Mouse (Mus musculus) embryo, embryonic 9.5 days (tissue): ENCODE measurements around the gene Hsf5.

Source experiments
- DNase-seq: peaks from one replicate; pipeline ENCODE4 v3.0.0-alpha.2; 2017; ENCODE audit errors: extremely low spot score

The Hsf5 gene

DNA sequence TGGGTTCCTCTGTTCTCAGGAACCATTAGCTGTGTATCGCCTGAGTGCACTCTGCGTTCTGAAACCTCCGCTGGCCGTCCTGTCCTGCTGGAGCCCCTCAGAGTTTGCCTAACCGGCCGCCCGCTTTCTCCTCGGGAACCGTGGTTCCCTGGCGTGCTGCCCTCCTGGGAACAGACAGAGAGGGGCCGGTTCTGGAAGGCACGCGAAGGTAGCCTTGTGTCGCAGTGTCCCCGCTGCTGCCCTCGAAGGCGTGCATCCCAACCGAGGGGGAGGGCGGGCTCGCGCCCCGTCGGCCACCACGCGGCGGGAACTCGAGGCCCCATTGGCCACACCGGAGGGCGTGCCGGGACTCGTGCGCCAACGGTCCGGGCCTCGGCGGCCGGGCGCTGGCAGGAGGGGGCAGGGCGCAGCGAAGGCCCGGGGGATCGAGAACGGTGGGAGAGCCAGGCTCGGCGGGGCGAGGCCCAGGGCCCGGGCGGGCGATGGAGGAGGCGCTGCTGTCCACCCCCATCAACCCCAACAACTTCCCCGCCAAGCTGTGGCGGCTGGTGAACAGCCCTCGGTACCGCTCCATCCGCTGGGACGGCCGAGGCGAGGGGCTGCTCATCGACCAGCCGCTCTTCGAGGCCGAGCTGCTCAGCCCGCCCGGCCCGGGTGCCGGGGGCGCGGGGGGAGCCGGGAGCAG, at the start of gene Hsf5:
TSS of gene Hsf5 (plus strand) at position 375 of the 685 bp plus-strand sequence.
- no peak for DNase-seq

DNA sequence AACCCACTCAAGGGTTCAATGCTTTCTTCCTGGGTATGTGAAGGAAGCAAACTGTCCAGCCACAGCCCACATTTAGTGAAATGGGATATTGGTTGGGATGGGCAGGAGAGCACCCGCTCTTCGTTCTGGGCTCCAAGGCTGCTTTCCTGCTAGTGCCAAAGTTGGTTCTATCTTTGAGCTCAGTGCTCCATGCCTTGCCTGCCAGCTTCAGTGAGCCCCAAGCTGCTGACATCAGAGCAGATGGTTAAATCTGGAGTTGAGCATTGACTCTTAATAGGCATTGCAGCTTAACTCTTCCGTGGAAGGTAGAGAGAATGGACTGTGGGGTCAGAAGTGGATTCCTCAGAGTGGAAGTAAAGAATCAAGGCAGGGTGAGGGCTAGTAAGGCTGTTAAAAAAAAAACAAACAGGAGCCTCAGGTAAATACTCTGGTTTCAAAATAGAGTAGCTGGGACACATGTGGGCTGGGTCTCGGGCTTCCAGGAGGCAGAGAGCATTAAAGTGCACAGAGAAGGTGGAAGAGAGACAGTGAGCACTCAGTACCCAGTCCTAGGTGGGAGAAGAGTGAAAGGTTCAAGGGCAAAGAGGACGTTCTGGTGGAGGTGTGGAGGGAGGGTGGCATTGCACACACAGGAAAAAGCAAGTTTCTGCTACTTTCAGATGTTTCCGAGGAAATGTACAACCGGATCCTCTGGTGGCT, 48.6 kb upstream of the Hsf5 start, which contains the start of gene Sept4:
TSS of gene Sept4 (plus strand) at position 649 of the 699 bp plus-strand sequence.
- DNase-seq, result no peak

DNA sequence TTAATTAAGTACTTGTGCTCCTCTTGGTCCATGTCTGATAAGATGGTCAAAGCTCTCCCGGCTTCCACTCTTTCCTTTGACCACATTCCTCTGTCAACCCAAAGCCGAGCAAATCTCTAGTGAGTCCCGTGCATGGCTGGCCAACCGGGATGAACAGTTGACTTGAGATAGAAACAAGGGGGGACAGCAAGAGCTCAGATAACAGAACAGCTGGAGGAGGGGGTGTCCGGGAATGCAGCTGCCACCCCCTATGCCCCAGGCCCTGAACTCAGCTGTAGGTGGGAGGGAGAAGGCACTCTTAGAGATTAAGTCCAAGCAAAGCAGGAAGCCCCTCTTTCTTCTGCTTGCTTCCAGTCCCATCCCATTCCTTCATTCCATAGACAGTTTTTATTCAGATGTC, 46.2 kb upstream of the Hsf5 start:
- DNase-seq, result no peak

DNA sequence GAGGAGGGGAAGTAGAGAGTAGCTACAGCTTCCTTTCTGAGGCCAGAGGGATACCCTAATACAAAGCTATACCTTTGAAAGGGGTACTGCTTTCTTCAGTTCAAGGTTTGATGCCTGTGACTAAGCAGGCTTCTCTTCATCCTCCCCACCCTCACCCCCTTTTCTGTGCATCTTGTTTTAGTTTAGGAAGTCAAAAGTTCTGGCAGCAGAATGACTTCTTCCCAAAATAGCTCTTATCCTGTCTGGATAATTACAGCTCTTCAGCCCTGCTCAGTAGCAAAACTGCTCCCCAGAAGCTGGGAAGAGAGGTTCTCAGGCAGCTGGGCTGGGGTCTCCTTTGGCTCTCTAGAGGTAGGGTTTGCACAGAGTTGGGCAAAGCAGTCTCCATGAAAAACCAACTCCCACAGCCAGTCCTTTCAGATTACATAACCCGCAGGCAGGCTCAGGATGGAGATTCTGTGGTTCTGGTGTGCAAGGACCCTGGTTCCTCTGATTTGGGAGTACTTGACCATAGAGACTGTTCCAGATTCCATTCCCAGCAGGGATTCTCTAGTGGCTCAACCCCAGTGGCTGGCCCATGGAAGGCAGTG, 45.5 kb upstream of the Hsf5 start:
- DNase-seq, result no peak

DNA sequence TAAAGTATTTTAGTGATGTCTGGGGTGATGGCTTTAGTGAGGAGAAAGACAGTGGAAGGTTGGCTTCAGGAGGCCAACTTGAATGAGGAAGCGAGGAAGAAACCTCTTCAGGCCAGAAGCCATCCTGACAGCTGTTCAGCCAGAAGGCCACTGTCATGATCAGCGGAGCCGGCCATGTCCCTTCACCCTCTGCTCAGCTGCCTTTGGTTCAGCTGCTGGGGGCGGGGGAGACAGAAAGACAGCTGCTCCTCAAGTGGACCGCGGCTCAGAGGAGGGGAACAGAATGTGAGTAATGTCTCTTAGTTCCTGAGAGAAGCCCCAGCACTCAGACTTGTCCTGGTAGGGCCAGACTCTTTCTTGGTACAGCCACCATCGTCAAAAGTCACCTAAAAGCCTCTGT, 43.2 kb upstream of the Hsf5 start:
- no peak for DNase-seq

DNA sequence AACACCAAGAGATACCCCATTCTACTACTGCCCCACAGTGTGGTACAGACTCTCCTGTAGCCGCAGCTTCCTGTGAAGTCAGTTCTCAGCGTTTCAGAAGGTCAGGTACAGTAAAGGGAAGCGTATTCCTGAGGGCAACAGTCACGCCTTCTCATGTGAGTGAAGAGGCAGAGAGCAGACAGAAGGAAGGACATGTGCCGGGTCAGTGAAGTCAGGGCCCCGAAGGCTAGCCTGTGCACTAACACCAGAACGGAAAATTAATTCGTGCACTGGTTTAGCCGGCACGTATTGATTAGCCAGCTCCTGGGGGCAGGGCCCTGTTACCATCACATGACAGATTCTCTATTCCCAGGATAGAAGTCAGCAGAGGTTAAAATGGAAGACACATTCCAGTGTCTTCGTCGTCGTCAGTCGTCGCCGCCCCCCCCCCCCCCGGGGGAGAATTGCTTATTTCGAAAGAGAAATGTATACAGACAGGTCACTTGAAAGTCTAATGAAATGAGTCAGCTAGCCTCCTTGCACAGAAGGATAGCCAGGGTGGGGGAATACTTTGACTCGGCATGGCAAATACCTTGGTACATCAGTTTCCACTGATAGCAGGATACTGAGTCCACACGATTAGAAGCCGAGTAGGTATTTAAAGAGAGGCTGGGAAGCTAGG, 42.3 kb upstream of the Hsf5 start:
- no peak for DNase-seq

DNA sequence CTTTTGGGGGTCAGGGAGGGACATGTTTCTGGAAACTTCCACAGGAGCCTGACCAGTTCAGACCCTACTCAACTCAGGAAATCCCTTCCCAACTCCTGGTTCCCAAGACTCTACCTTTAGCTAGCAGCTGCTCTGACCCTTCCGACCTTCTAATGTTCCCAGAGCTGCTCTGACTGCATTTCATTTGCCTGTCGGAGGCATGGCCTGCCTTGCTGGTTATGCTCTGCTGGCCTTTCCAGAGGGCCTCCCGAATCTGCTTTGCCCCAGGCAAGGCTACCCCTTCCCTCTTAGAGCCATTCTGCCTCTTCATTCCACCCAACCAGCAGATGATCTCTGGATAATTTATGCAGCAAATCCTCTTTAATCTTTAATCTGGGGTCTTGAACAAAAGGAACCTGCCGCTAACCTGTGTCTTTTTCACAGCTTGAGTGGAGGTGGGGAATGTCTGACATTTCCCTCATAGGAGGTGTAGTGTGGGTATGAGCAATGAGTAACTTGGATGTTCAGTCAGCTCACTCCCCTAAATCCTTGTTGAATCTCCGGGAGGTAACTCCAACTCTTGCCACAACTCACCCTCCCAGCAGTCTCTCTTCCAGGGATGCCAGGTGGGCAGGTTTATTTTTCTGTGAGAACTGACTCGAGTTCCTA, 39.2 kb upstream of the Hsf5 start:
- no peak for DNase-seq

DNA sequence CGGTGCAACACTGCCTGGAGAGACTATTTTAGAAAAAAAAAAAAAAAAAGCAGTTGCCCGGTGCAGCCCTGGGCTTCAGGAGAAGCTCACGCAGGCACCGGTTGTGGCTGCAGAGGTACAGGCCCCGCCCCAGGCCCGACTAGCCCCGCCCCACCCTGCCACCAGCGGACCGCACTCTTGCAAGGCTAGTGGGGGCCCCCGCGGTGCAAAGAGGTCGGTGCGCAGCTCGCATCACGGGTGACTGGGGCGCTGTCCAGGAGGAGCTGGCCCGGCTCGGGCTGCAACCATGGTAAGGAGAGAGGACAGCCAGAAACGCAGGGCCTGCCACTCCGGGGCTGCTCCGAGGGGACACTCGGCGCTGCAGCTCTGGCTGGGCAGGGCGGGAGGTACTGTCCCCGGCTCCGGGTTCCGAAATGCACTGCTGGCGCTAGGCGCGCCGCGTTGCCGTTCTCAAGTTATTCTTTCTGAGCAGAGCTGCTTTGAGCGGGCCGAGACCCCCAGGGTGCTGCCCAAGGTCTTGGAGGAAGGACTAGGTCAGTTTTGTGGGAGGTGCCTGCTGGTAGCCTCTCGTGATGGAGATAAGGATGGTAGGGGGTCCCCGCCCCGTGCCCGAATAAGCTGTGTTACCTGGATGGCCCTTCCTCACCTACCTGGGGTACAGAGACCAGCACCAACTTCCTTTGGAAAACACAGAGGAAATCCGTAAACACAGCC, 38.6 kb upstream of the Hsf5 start:
- DNase-seq, result peak; percentile 71

DNA sequence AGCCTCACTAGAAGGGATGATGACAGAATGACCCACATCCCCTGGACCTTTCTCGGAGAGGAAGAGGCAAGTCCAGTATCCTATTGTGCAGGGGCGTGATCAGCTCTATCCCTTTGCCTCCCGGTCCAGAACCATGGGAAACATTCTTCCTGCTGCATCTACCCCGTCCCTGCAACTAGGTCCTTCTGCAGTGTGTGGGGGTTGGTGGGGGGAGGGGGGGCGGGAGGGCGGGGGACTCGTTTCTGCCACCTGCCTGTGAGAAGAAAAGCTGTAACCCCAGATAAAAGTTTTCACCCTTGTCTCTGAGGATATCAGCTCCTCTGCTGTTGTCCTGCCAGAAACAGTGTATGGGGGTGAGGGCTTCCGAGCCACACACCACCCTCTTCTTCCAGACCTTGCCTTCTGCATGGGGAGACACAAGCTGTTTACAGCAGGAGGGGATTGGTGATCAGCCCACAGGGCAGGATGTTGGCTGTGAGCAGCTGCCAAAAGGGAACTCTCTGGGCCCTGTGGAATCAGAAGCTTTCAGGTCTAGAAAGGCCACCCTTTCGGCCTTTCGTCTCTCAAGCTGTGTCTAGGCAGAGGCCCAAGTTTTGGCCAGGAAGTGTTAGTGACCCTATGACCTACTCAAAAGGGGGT, 37.9 kb upstream of the Hsf5 start:
- DNase-seq, result peak; percentile 27

DNA sequence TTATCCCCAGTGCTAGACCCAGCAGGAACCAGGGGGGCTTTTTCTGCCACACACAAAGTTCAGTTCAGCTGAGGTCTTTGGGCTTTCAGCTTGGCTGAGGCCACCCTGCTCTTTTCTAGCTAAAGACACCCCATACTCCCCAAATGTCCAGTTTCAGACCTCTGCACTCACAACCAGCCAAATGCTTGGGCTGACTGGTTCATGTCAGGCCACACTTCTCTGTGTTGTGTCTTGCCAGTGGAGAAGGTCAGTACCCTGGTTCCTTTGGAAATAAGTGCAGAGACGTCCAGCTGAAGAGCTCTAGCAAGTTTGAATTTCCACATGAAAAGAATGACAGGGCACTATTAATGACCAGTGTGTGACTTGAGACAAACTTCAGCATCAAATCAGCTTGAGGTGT, 37.3 kb upstream of the Hsf5 start:
- no peak for DNase-seq

DNA sequence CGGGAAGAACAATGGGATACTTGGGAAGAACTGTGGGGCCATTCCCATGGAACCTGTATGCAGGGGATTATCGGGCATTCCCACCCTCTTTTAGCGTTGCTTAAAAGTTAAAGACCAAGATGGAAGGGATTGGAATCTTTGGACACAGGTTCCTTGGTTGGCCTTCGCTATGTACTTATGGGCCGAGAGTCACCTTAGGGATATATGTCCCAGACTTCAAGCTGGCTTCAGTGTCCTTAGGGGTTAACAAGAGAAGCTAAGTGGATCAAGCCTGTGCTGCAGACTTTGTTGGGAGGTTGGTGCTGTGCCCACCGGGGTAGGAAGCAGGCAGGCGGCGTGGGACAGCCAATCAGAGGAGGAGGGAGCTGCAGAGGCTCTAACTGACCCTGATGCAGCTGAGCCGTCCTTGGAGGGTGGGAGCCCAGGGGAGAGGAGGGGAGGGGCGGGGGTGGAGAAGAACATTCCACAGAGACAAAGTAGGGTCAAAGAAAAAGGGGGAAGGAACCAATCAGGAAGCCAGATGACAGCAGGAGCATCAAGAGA, 36.4 kb upstream of the Hsf5 start:
- no peak for DNase-seq

DNA sequence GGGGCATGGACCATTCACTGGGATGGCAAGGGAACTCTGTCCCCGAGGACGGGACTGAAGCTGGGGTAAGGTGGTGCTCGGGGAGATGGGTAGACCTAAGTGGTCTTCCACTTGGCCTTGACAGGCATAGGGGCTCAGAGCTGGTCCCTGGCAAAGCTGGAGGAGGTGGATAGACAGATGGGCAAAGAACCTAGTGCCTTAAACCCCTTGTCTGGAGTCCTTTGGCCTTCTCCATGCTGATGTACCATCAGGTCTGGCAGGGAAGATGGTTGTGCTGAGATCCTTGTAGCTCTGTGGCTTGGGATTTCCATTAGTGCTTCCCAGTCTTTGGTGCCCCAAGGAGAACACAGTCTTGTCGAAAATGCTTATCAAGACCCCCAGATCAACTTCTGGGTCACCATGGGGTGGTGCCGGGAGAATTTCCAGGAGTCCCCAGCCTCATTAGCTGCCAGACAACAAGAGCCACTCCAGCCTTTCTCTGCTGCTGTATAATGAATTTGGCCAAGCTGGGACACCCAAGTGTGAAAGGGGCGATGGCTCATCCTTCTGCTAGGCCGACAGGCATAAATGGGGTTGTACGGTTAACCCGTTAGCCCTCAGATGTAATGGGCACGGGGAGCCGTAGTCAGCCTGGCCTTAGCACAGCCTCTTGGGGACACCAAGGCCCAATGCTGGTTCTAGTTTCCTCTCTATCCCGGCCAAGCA, 35.7 kb upstream of the Hsf5 start:
- no peak for DNase-seq

DNA sequence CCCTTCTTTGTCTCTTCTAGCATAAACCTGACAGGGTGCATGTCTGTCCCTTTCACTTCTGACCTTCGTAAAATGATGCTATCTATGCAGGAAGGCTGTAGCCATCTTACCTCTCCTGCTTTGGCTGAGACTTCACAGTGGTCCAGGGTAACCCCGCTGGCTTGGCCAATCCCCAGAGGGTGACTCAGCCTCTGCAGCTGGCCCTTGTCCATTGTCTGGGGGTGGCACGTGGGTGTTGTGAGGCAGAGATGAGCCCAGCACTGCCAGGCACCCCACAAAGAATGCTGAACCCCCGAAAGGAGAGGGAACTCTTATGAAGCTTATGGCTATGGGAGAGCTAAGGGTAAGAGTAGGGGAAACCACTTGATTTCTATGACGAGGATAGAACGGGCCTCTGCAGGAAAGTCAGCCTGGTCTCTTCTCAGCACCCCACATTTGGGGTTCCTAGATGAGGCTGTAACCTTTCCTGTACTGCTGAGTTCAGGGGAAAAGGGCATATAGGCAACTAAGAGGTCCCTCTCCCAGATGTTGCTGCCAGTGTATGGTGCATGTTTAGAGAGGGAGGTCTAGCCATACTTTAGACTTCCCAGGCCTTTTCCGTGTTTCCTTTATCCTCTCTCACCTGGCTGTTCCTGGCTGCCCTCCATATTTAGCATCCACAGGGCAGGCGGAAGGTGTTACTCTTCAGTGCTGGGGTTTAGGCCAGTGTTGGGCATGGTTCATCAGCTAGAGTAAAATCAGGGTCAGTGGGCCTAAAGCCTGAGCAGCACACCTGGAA, 34.8 kb upstream of the Hsf5 start:
- no peak for DNase-seq

DNA sequence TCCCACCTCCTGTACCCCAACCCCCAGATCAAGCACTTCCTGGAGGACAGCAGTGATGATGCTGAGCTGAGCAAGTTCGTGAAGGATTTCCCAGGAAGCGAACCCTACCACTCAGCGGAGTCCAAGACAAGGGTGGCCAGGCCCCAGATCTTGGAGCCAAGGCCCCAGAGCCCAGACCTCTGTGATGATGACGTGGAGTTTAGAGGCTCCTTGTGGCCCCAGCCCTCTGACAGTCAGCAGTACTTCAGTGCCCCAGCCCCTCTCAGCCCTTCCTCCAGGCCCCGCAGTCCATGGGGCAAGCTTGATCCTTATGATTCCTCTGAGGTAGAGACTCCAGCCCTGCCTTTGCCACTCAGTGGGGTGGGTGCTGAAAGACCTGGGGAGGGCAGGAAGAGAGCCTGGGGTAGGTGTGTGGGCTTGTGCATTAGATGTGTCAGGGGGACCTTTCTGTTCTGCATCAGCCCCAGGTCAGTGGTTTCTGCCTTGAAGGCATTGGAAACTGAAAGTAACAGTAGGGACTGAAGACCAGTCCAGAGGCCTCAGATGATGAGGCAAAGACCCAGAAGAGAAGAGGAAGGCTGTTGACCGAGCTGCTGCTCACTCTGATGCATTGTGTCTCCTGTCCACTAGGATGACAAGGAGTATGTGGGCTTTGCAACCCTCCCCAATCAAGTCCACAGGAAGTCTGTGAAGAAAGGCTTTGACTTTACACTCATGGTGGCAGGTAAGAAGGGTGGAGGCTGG, 33.5 kb upstream of the Hsf5 start:
- no peak for DNase-seq

DNA sequence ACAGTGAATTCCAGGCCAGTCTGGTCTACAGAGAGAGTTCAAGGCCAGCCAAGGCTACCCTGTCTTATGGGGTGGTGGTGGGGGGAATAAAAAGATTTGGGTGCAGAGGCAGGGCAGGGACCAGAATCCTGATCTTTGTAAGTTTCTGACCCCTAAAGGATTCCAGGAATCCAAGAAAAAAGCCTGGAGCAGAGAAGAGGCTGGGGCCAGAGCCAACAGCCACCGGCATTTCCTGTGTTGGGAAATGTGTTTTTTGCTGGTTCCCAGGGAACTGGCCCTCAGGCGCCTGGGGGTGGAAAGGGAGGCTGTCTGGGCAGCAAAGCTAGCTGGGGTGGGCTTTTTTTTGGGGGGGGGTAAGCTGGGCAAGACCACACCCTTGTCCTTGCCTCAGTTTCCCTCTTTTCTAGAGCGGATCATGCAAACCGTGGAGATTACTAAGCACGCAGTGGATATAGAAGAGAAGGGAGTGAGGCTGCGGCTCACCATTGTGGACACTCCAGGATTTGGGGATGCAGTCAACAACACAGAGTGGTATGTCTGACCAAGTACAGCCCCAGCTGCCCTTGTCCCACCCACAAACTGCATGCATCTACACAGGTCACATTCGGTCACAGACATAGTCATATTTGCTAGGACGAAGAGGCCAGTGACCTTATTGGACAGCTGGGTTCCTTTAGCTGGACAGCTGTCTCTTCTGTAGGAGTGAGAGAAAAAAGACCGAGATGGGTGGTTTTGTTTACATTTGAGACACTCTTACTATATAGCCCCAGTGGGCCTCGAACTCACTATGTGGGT, 32.1 kb upstream of the Hsf5 start:
- no peak for DNase-seq

DNA sequence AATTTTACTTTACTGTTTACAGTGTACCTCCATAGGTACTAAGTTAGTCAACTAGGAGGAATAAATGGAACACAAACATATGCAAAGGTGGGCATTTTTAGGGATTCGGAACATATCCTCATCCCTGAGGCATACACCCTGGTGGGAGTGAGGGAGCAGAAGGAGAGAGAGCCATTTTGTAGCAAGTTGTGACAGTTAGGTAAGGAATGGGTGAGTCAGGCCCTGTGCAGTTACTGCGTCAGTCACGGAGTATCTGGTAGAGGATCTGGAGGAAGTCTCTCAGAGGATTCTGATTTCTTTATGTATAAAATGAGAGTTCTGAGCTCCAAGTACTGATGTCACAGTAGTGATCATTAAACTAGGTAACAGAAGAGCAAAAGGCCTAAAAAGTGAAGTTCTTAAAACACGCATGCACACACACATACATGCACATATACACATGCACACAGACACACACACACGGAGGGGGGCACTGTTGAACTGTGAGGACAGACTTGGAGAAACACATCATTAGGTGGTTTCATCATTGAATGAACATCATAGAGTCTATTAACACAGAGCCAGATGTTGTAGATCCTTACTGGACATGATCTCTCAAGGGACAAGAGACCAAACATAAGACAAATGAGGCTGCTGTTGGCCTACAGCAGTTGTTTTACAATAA, 29.6 kb upstream of the Hsf5 start:
- no peak for DNase-seq

DNA sequence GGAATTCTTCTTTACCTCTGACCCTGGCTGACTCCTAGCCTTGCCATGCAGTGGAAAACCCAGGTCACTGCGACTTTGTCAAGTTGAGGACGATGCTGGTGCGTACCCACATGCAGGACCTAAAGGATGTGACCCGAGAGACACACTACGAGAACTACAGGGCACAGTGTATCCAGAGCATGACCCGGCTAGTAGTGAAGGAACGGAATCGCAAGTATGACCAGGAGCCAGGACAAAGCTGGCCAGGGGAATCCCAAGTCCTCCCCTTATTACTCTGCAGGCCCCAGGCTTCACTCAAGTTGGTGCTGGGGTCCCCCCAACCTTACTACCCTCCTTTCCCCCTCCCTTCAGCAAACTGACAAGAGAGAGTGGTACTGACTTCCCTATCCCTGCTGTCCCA, 27.4 kb upstream of the Hsf5 start:
- no peak for DNase-seq
